Mouse (Mus musculus) E14TG2a.4 (cell line): ENCODE measurements around the gene Aff4.

Source experiments
- H3K27me3 ChIP-seq: 2 replicates; pipeline ENCODE4 v1.6.1; 2014; ENCODE audit warnings: low read length, control low read depth; ENCODE audit not compliant: insufficient read depth
- H3K36me3 ChIP-seq: 2 replicates; pipeline ENCODE4 v1.6.1; 2014; ENCODE audit warnings: low read length, control low read depth; ENCODE audit not compliant: insufficient read depth
- H3K4me1 ChIP-seq: replicated peaks from 2 replicates; pipeline ENCODE4 v1.6.1; 2014; ENCODE audit warnings: low read depth, low read length, control low read depth
- H3K4me3 ChIP-seq: replicated peaks from 2 replicates; pipeline ENCODE4 v1.5.1; 2014; ENCODE audit warnings: mild to moderate bottlenecking, low read length
- H3K9me3 ChIP-seq: 2 replicates; pipeline ENCODE4 v1.6.1; 2014; ENCODE audit warnings: low read length, control low read depth
- CTCF ChIP-seq: conservative IDR thresholded peaks from 2 replicates; pipeline ENCODE4 v1.5.1; 2014; ENCODE audit warnings: low read length
- NANOG ChIP-seq: IDR thresholded peaks from 2 replicates; pipeline ENCODE4 v1.6.1; 2014; ENCODE audit warnings: borderline replicate concordance, low read length, mixed read lengths
- POU5F1 ChIP-seq: IDR thresholded peaks from 2 replicates; pipeline ENCODE4 v1.6.1; 2014; ENCODE audit warnings: low read length, borderline replicate concordance

Gene Aff4

GRCm38 (mm10) chr11:53441921-53442320 lies 91.3 kb downstream of the Aff4 start:
- no peak for TF ChIP-seq CTCF
- no peak for TF ChIP-seq POU5F1
- no peak for TF ChIP-seq NANOG
- Histone ChIP-seq H3K9me3 (no peaks in the 10 kb centered on the region), H3K4me3 (no peak overlapping the region), H3K36me3 (no peaks in the 10 kb centered on the region), H3K27me3 (no peaks in the 10 kb centered on the region; the same call in 1 of the 2 replicates), H3K4me1 (peaks cover 19% of the 10 kb centered on the region)

GRCm38 (mm10) chr11:53443861-53444260 lies 93.2 kb downstream of the Aff4 start:
- Histone ChIP-seq H3K9me3 (no peaks in the 10 kb centered on the region), H3K36me3 (no peaks in the 10 kb centered on the region), H3K4me1 (peaks cover 13% of the 10 kb centered on the region), H3K27me3 (no peaks in the 10 kb centered on the region), H3K4me3 (no peak overlapping the region)
- TF ChIP-seq NANOG, result no peak
- no peak; the same call in 1 of the 2 replicates for TF ChIP-seq CTCF
- TF ChIP-seq POU5F1, result no peak

GRCm38 (mm10) chr11:53445562-53445961 lies 94.9 kb downstream of the Aff4 start:
- no peaks in the 10 kb centered on the region for H3K9me3 ChIP-seq
- TF ChIP-seq POU5F1, result no peak
- H3K4me1 ChIP-seq, result peaks cover 13% of the 10 kb centered on the region

GRCm38 (mm10) chr11:53446183-53446582 lies 95.5 kb downstream of the Aff4 start:
- Histone ChIP-seq H3K9me3 (no peaks in the 10 kb centered on the region), H3K36me3 (no peaks in the 10 kb centered on the region), H3K27me3 (peaks cover 19% of the 10 kb centered on the region), H3K4me1 (peaks cover 13% of the 10 kb centered on the region), H3K4me3 (no peak overlapping the region)
- TF ChIP-seq CTCF (no peak), NANOG (no peak), POU5F1 (no peak)

More at GRCm38 (mm10) chr11:53445562-53445961, 94.9 kb downstream of the Aff4 start:
- H3K36me3 ChIP-seq, result no peaks in the 10 kb centered on the region
- no peak overlapping the region for H3K4me3 ChIP-seq
- H3K27me3 ChIP-seq, result peaks cover 14% of the 10 kb centered on the region

GRCm38 (mm10) chr11:53447996-53448395 lies 97.4 kb downstream of the Aff4 start:
- Histone ChIP-seq H3K4me3 (no peak overlapping the region), H3K27me3 (peaks cover 27% of the 10 kb centered on the region), H3K36me3 (no peaks in the 10 kb centered on the region), H3K4me1 (peaks cover 13% of the 10 kb centered on the region), H3K9me3 (no peaks in the 10 kb centered on the region)
- TF ChIP-seq CTCF (no peak), POU5F1 (no peak), NANOG (no peak)

GRCm38 (mm10) chr11:53448529-53448928 lies 97.9 kb downstream of the Aff4 start:
- no peaks in the 10 kb centered on the region for H3K9me3 ChIP-seq
- H3K4me1 ChIP-seq, result peaks cover 13% of the 10 kb centered on the region
- no peak overlapping the region for H3K4me3 ChIP-seq
- no peaks in the 10 kb centered on the region for H3K36me3 ChIP-seq
- peaks cover 28% of the 10 kb centered on the region for H3K27me3 ChIP-seq
- TF ChIP-seq CTCF (no peak), POU5F1 (no peak), NANOG (no peak)

- no peaks in the 10 kb centered on the region for H3K9me3 ChIP-seq
- H3K4me1 ChIP-seq, result peaks cover 12% of the 10 kb centered on the region
- no peaks in the 10 kb centered on the region for H3K36me3 ChIP-seq
- H3K27me3 ChIP-seq, result peaks cover 39% of the 10 kb centered on the region
- no peak for TF ChIP-seq CTCF
- TF ChIP-seq POU5F1, result no peak
- no peak for TF ChIP-seq NANOG
- 0 out of 2 replicates have a peak overlapping the region, but pooled peaks have one; percentile 30 for H3K4me3 ChIP-seq
These were observed 99.6 kb downstream of the Aff4 start for GRCm38 (mm10) chr11:53450070-53450705.

GRCm38 (mm10) chr11:53451361-53451760 lies 100.7 kb downstream of the Aff4 start:
- Histone ChIP-seq H3K4me1 (no peaks in the 10 kb centered on the region; the same call in 1 of the 2 replicates), H3K9me3 (no peaks in the 10 kb centered on the region), H3K36me3 (no peaks in the 10 kb centered on the region), H3K27me3 (peaks cover 51% of the 10 kb centered on the region), H3K4me3 (no peak overlapping the region)
- TF ChIP-seq CTCF (no peak), NANOG (no peak), POU5F1 (no peak)

- peaks cover 61% of the 10 kb centered on the region for H3K27me3 ChIP-seq
- TF ChIP-seq NANOG, result no peak
- TF ChIP-seq POU5F1, result no peak
- TF ChIP-seq CTCF, result no peak
These were observed 101.8 kb downstream of the Aff4 start for GRCm38 (mm10) chr11:53452396-53452795.

More at GRCm38 (mm10) chr11:53452396-53452795, 101.8 kb downstream of the Aff4 start:
- Histone ChIP-seq H3K4me3 (no peak overlapping the region), H3K9me3 (no peaks in the 10 kb centered on the region), H3K36me3 (no peaks in the 10 kb centered on the region), H3K4me1 (peaks cover 8% of the 10 kb centered on the region)
